Mouse (Mus musculus) forebrain, embryonic 13.5 days (tissue): ENCODE results near the gene Pcdh15. TPM values are rescaled to one million over a fixed set of nuclear protein-coding genes. Genes with fewer than 3 reads are reported as not detected.

Experiments used
- ATAC-seq: fragments of 200-750 bp; cut with Nextera tagmentation; 2 replicates; pipeline ENCODE4 v1.8.0; 2017
- H3K27ac ChIP-seq: fragments of 300-500 bp; sonication (generic); 2 replicates; pipeline ENCODE4 v1.5.1; 2015; ENCODE audit warnings: inconsistent platforms, mild to moderate bottlenecking, moderate library complexity
- H3K27me3 ChIP-seq: fragments of 300-500 bp; sonication (generic); 2 replicates; pipeline ENCODE4 v1.6.1; 2015; ENCODE audit warnings: mild to moderate bottlenecking, inconsistent platforms
- H3K36me3 ChIP-seq: fragments of 300-500 bp; sonication (generic); 2 replicates; pipeline ENCODE4 v1.6.1; 2015; ENCODE audit warnings: mild to moderate bottlenecking, inconsistent platforms; ENCODE audit not compliant: poor library complexity, severe bottlenecking
- H3K4me1 ChIP-seq: fragments of 300-500 bp; sonication (generic); 2 replicates; pipeline ENCODE4 v1.6.1; 2015; ENCODE audit warnings: inconsistent platforms
- H3K4me2 ChIP-seq: fragments of 300-500 bp; sonication (generic); 2 replicates; pipeline ENCODE4 v1.6.1; 2015; ENCODE audit warnings: inconsistent platforms, mild to moderate bottlenecking, moderate library complexity
- H3K4me3 ChIP-seq: fragments of 300-500 bp; sonication (generic); 2 replicates; pipeline ENCODE4 v1.5.1; 2015; ENCODE audit warnings: mild to moderate bottlenecking, inconsistent platforms
- H3K9ac ChIP-seq: fragments of 300-500 bp; sonication (generic); 2 replicates; pipeline ENCODE4 v1.6.1; 2015; ENCODE audit warnings: mild to moderate bottlenecking, inconsistent platforms
- H3K9me3 ChIP-seq: fragments of 300-500 bp; sonication (generic); replicated peaks from 2 replicates; pipeline ENCODE4 v1.6.1; 2016; ENCODE audit warnings: inconsistent platforms
- WGBS: fragments of 180-500 bp; shearing (Covaris S2); methylation state at CpG from one replicate; pipeline ENCODE4 v1.1.7; 2015; 5-methylcytosine and 5-hydroxymethylcytosine counted together
- polyA plus RNA-seq: library from polyadenylated mRNA; unstranded; fragments of >200 nt; fragmentation: Nextera tagmentation; extraction: Ambion mirVana; gene quantifications from 2 replicates; pipeline ENCODE4 v1.2.1, GENCODE M21; 2015

Gene Pcdh15
- polyA plus RNA-seq, 1 experiment from 2014 or later: 1.9 TPM

DNA sequence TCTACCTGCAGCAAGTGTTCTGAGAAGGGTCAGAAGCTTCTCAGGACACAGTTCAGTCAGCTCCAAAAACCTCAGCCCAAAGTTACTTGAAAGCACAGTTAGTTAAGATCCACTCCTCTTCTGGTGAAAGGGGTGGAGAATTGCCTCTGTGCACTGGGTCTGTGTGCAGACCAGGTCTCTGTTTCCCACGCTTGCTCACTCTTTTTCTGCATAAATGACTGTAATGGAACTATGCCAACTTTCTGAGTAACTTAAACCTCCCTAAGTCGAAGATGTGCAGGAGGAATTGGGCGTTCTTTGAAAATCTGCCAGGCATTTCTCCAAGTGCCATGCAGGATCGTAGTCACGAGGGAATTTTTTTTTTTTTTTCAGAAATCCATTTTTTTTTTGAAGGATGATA, 830.6 kb downstream of the Pcdh15 start:
- no peaks in the 10 kb centered on the region for H3K36me3 ChIP-seq
- H3K4me2 ChIP-seq: no peak overlapping the region
- 53% methylated on average over 5 of the region's 5 CpGs for WGBS
- H3K4me1 ChIP-seq: no peaks in the 10 kb centered on the region
- no peak overlapping the region for H3K4me3 ChIP-seq
- H3K9me3 ChIP-seq: no peaks in the 10 kb centered on the region
- no peak overlapping the region for H3K9ac ChIP-seq
- H3K27ac ChIP-seq: no peak overlapping the region
- no peaks in the 10 kb centered on the region for H3K27me3 ChIP-seq
- ATAC-seq: no peak

DNA sequence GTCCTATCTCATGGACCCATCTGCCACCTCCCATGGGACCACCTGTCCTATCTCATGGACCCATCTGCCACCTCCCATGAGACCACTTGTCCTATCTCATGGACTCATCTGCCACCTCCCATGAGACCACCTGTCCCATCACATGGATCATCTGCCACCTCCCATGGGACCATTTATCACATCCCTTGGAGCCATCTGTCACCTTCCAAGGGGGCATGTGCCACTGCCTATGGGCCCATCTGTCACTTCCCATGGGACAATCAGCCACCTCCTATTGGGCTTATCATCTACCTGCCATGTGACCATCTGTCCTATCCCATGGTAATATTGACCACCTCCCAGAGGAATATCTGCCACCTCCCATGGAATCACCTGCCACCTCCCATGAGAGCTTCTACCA, 832.0 kb downstream of the Pcdh15 start:
- Histone ChIP-seq H3K36me3 (no peaks in the 10 kb centered on the region), H3K9me3 (no peaks in the 10 kb centered on the region), H3K27ac (no peak overlapping the region), H3K9ac (no peak overlapping the region), H3K4me3 (no peak overlapping the region), H3K27me3 (no peaks in the 10 kb centered on the region), H3K4me2 (no peak overlapping the region), H3K4me1 (no peaks in the 10 kb centered on the region)
- ATAC-seq: peak; percentile 27; the same call in 1 of the 2 replicates

DNA sequence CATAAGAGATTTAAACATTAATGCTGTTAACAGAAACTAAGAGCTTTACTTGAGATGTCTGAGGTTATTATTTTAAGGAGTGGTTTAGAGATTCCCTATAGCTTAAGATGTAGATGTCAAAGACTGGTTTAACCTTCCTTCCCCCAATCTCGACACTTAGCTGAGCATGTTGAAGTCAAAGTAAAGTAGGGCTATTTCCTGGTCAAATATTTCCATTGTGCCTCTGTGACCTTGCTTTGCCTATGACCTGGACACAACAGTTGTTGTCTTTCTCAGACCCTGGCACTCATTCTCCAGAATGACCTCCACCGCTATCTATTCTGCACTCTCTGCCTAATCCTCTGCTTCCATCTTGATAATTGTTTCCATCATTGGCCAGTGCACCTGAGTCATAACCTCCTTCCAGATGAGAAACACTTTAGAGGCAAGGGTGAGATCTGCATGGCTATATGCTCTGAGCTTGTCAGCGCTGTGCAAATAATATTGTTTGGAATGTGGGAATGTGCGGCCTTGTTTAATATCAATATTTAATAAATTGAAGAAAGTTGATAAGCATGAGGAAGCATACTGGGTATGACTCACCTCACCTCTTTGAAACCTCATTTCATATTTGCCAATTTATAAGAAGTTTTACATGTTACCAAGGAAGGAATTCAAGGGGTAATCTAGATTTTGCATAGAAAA, 833.0 kb downstream of the Pcdh15 start:
- Histone ChIP-seq H3K36me3 (no peaks in the 10 kb centered on the region), H3K9ac (no peak overlapping the region), H3K4me3 (no peak overlapping the region), H3K9me3 (no peaks in the 10 kb centered on the region), H3K4me2 (no peak overlapping the region), H3K4me1 (no peaks in the 10 kb centered on the region), H3K27me3 (no peaks in the 10 kb centered on the region), H3K27ac (no peak overlapping the region)
- no peak for ATAC-seq
- WGBS: 96% methylated on average over 4 of the region's 4 CpGs

DNA sequence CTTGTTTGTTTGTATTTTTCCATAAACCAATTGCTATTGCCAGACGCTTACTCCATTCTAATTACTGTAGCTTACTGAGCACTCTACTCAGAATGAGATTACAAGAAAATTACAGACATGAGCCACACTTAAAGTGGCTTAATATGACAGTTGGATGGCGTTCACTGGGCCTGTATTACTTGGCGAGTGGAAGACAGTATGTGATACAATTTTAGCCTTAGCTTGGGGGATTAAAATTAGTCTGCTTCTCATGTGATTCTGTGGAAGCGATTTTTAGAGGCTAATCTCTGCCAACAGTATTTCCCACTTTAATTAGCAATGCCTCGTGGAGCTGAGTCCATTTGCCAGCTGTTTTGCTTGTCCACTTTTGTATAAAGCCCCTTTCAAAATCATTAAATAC, 837.0 kb downstream of the Pcdh15 start:
- 57% methylated on average over 5 of the region's 5 CpGs for WGBS

DNA sequence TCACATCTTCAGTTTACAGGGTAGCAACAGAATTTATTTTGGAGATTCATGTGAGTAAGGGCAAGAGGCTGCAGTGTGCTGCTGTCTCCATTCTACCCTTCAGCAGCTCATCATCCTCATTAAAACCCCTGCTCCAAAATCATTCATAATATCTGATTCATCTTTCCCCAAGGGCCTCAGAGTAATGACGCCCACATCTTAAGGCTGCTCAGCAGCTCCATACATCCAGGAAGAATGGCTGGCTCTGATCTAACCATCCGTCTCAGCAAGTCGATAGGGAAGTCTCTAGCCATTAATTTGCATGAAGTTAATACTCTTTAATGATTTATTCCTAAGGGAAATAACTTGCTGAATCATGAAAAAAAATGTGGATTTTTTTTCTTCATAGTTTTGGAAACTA, 839.8 kb downstream of the Pcdh15 start:
- ATAC-seq: no peak
- Histone ChIP-seq H3K4me2 (no peak overlapping the region), H3K27ac (no peak overlapping the region), H3K4me3 (no peak overlapping the region), H3K36me3 (no peaks in the 10 kb centered on the region), H3K9ac (no peak overlapping the region), H3K27me3 (no peaks in the 10 kb centered on the region), H3K9me3 (no peaks in the 10 kb centered on the region), H3K4me1 (no peaks in the 10 kb centered on the region)
- WGBS: 55% methylated on average over 3 of the region's 3 CpGs

More for the DNA sequence above, 837.0 kb downstream of the Pcdh15 start:
- H3K36me3 ChIP-seq: no peaks in the 10 kb centered on the region
- no peaks in the 10 kb centered on the region for H3K9me3 ChIP-seq
- no peak overlapping the region for H3K27ac ChIP-seq
- H3K9ac ChIP-seq: no peak overlapping the region
- no peak for ATAC-seq
- no peak overlapping the region for H3K4me2 ChIP-seq
- no peaks in the 10 kb centered on the region for H3K4me1 ChIP-seq
- no peaks in the 10 kb centered on the region for H3K27me3 ChIP-seq
- H3K4me3 ChIP-seq: no peak overlapping the region

DNA sequence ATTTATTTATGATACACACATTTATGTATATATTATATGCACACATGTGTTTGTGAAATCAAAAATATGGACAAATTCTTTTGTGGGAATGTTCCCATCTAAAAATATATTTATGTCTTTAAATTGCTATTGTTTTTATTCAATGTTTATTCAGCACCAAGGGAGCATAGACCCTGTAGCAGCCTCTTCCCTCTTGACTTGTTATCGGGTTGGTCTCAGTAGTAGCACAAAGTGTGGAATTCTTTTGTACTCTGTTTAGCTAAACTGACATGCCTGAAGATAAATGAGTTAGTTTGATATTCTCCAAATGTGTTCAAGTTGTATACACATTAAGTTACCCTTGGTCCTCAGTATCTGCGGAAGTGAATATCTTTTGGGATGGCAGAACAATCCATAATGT, 848.7 kb downstream of the Pcdh15 start:
- Histone ChIP-seq H3K27ac (no peak overlapping the region), H3K9me3 (no peaks in the 10 kb centered on the region), H3K4me3 (no peak overlapping the region), H3K4me2 (no peak overlapping the region), H3K4me1 (no peaks in the 10 kb centered on the region), H3K9ac (no peak overlapping the region), H3K27me3 (no peaks in the 10 kb centered on the region), H3K36me3 (no peaks in the 10 kb centered on the region)
- 58% methylated on average over 2 of the region's 2 CpGs for WGBS
- ATAC-seq: peak; percentile 48; the same call in 1 of the 2 replicates

DNA sequence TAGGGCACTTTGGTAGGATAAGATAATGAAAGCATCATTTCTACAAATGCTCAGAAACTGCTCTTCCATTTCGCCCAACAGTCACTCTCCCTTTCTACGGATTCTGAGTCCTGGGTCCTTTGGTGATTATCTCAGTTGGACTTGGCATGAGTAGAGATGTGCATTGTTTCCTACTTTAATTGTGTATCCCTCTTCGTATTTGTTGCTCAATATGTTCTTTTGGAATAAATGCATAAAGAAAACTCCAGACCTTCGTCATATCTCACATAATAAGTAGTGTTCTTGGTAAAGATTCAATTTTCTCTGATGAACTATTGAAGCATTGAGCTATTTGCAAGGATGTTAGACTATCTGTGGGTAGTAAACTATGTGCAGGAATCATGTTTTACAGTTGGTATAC, 854.2 kb downstream of the Pcdh15 start:
- Histone ChIP-seq H3K4me2 (no peak overlapping the region), H3K4me3 (no peak overlapping the region), H3K27ac (no peak overlapping the region), H3K4me1 (no peaks in the 10 kb centered on the region), H3K36me3 (no peaks in the 10 kb centered on the region), H3K9me3 (no peaks in the 10 kb centered on the region), H3K27me3 (no peaks in the 10 kb centered on the region), H3K9ac (no peak overlapping the region)
- 85% methylated on average over 4 of the region's 4 CpGs for WGBS
- ATAC-seq: no peak

DNA sequence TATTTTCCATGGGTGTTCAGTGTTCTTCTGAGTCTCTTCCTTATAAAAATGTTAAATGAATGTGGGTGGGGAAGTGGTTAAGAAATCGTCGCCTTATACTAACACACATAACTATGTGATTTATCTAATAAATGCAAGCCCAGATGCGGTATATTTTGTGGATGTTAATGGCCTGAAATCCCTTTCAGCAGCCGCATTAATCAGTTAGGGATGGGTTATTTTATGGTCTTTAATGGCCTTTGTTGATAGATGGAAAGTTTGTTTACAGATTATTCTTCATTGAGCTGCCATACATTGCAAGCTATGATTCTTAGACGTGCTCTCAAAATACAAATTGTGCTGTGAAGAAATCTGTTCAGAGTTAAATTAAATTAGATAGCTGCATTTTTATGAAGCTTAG, 884.9 kb downstream of the Pcdh15 start:
- no peaks in the 10 kb centered on the region for H3K9me3 ChIP-seq
- H3K9ac ChIP-seq: no peak overlapping the region
- no peaks in the 10 kb centered on the region for H3K36me3 ChIP-seq
- H3K27me3 ChIP-seq: no peaks in the 10 kb centered on the region
- no peak overlapping the region for H3K4me3 ChIP-seq
- no peak overlapping the region for H3K4me2 ChIP-seq
- ATAC-seq: no peak
- 85% methylated on average over 5 of the region's 5 CpGs for WGBS
- H3K4me1 ChIP-seq: no peaks in the 10 kb centered on the region
- H3K27ac ChIP-seq: no peak overlapping the region

DNA sequence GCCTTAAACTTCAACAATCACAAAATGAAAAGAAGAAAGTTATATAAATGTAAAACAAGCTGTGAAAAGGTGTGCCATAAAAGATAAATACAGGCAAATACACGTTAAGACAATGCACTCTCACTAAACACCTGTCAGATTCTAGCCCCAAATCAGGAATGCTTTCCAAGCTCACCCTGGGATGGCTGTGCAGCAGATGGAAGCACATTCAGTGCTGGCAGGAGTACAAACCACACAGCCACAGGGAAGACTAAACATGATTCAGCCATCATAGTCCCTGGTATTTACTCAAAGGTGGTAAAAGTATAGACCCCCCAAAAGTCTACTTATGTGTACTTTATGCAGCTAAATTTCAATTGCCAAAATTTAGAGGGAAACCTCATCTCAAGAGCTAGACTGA, 909.7 kb downstream of the Pcdh15 start:
- H3K9me3 ChIP-seq: no peaks in the 10 kb centered on the region
- H3K36me3 ChIP-seq: no peaks in the 10 kb centered on the region
- no peak for ATAC-seq
- no peak overlapping the region for H3K9ac ChIP-seq
- H3K27me3 ChIP-seq: no peaks in the 10 kb centered on the region
- H3K27ac ChIP-seq: no peak overlapping the region
- H3K4me1 ChIP-seq: no peaks in the 10 kb centered on the region
- H3K4me2 ChIP-seq: no peak overlapping the region
- 68% methylated on average over 1 of the region's 1 CpGs for WGBS
- H3K4me3 ChIP-seq: no peak overlapping the region

DNA sequence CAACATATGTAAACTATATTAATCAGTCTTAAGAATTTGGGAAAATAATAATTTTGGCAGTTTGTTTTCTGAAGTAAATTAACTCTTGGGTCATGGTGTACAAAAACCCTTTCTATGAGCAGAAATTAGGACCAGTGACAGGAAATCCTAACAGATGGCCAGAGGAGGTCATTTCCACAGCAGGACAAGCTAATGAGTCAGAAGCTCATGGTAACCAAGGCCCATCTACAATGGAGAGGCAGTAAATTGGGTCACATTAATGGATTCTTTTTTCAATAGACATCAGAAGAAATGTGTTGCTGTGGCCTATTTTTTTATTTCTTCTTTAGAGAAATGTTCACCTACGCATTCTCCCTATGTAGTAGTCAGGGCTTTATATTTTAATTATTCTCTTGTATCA, 923.9 kb downstream of the Pcdh15 start:
- ATAC-seq: no peak
- no peaks in the 10 kb centered on the region for H3K36me3 ChIP-seq
- no peak overlapping the region for H3K4me3 ChIP-seq
- H3K4me1 ChIP-seq: no peaks in the 10 kb centered on the region
- H3K9ac ChIP-seq: no peak overlapping the region
- WGBS: 73% methylated on average over 1 of the region's 1 CpGs
- no peak overlapping the region for H3K4me2 ChIP-seq
- no peak overlapping the region for H3K27ac ChIP-seq
- H3K27me3 ChIP-seq: no peaks in the 10 kb centered on the region
- no peaks in the 10 kb centered on the region for H3K9me3 ChIP-seq

DNA sequence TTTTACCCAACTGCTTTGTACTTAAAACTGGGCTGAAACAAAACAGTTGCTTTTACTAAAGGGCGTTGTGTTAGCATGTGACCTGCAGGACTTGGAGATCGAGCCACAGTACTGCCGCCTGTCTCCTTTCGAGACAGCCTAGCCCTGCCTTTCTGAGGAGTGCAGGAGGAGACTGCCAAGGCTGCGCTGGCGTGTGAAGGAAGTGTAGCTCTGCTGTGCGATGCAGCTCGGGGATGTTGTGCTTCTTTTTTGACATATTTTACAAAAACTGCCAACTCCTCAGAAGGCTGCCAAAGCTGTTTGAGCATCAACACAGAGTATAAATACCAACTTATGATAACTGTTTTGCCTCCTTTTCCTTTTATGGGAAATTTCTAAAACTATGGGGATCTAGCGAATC, 953.9 kb downstream of the Pcdh15 start:
- peak; percentile 75; the same call in 1 of the 2 replicates for ATAC-seq
- Histone ChIP-seq H3K4me2 (no peak overlapping the region), H3K36me3 (no peaks in the 10 kb centered on the region), H3K9me3 (no peaks in the 10 kb centered on the region), H3K9ac (no peak overlapping the region), H3K27ac (no peak overlapping the region), H3K27me3 (no peaks in the 10 kb centered on the region), H3K4me3 (no peak overlapping the region), H3K4me1 (no peaks in the 10 kb centered on the region)
- WGBS: 54% methylated on average over 9 of the region's 9 CpGs

DNA sequence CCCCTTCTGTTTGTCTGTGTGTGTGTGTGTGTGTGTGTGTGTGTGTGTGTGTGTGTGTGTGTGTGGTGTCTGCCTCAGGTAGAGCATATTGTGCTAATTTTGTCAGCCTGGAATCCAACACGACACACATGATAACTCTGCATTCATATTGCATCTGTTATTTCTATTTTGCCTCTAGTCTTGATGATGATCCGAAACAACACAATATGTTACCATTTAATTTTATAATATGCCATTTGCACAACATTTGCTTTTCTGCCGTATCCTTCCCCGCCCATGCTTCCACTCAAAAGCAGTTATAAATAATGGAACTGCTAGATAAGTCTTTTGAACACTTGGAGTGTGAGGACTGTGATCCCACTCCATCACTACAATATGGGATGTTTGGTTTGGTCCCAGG, 987.5 kb downstream of the Pcdh15 start:
- ATAC-seq: peak; percentile 41; the same call in 1 of the 2 replicates

DNA sequence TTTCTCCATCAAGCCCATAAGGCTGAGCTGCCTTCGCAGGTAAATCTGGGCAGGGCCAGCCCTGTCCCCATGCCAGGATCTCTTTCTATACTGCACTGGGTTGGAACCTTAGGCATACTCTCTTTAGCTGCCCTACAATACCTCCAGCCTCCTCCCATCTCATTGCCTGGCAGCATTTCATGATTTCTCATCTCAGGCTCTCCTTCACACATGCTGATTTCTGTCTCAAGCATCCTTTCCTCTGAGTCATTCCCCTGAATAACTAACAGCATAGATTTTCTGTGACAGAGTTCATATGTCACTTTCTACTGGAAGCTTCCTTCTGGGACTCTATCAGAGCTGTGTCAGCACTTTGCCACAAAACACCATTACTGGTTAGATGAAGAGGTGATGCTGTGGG, 999.2 kb downstream of the Pcdh15 start:
- no peak for ATAC-seq
- Histone ChIP-seq H3K4me1 (no peaks in the 10 kb centered on the region), H3K36me3 (no peaks in the 10 kb centered on the region), H3K4me2 (no peak overlapping the region), H3K27ac (no peak overlapping the region), H3K9me3 (no peaks in the 10 kb centered on the region), H3K9ac (no peak overlapping the region), H3K4me3 (no peak overlapping the region), H3K27me3 (no peaks in the 10 kb centered on the region)
- whole genome bisulfite sequencing: 83% methylated on average over 1 of the region's 1 CpGs

More for the DNA sequence above, 987.5 kb downstream of the Pcdh15 start:
- Histone ChIP-seq H3K4me2 (no peak overlapping the region), H3K9me3 (no peaks in the 10 kb centered on the region), H3K9ac (no peak overlapping the region), H3K4me1 (no peaks in the 10 kb centered on the region), H3K27ac (no peak overlapping the region), H3K36me3 (no peaks in the 10 kb centered on the region), H3K4me3 (no peak overlapping the region), H3K27me3 (no peaks in the 10 kb centered on the region)
- WGBS: 85% methylated on average over 4 of the region's 4 CpGs
